Mouse (Mus musculus): ENCODE results near the gene Rprd1b. TPM values are rescaled to one million over a fixed set of nuclear protein-coding genes. Genes with fewer than 3 reads are reported as not detected.

Gene Rprd1b
- polyA plus RNA-seq, 1 experiment from 2014 or later: 30.0 TPM

DNA sequence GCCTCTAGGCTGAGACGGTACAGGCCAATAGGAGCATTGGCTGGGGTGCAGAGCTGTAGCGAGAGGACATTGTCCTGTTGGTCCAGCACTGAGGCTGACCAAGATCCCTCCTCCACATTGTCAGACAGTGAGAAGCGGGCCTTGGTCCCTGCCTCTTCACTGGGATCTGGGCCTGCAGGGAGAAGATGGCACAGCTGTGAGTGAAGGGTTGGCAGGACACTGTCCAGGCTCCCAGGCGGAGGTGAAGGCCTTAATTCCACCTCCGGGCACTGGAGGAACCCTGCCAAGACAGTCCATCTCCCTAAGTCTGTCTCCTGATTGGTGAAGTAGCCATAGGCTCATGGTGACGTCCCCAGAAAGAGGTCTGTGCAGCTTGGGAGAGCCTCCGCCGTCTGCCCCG is 110.5 kb downstream of the Rprd1b start:
- WGBS (ENCODE audit: insufficient replicate concordance): 89% methylated on average over 9 of the region's 9 CpGs
- no peak for ATAC-seq (ENCODE audit: low read depth)
- no peak for DNase-seq
- H3K4me2 ChIP-seq: no peak overlapping the region
- peaks cover 95% of the 10 kb centered on the region for H3K36me3 ChIP-seq
- peak overlapping the region; percentile 18; the same call in 1 of the 2 replicates for H3K27ac ChIP-seq
- no peak overlapping the region for H3K4me3 ChIP-seq (replicated peaks)
- H3K4me1 ChIP-seq (replicated peaks): peaks cover 82% of the 10 kb centered on the region
- no peak overlapping the region for H3K9ac ChIP-seq
- H3K27me3 ChIP-seq: no peaks in the 10 kb centered on the region
- no peaks in the 10 kb centered on the region for H3K9me3 ChIP-seq (replicated peaks)

- no peaks in the 10 kb centered on the region for H3K9me3 ChIP-seq (replicated peaks)
- H3K27ac ChIP-seq: peak overlapping the region; percentile 98
- H3K36me3 ChIP-seq: peaks cover 86% of the 10 kb centered on the region
- peak overlapping the region; percentile 2; the same call in 1 of the 2 replicates for H3K4me2 ChIP-seq
- no peaks in the 10 kb centered on the region for H3K27me3 ChIP-seq
- DNase-seq (no peak), ATAC-seq (ENCODE audit: low read depth) (no peak)
- H3K4me3 ChIP-seq (replicated peaks): no peak overlapping the region
- H3K4me1 ChIP-seq (replicated peaks): peaks cover 82% of the 10 kb centered on the region
- 61% methylated on average over 7 of the region's 7 CpGs for WGBS (ENCODE audit: insufficient replicate concordance)
- peak overlapping the region; percentile 92 for H3K9ac ChIP-seq
These were observed 111.3 kb downstream of the Rprd1b start for GRCm38 (mm10) chr2:158139628-158140027.

DNA sequence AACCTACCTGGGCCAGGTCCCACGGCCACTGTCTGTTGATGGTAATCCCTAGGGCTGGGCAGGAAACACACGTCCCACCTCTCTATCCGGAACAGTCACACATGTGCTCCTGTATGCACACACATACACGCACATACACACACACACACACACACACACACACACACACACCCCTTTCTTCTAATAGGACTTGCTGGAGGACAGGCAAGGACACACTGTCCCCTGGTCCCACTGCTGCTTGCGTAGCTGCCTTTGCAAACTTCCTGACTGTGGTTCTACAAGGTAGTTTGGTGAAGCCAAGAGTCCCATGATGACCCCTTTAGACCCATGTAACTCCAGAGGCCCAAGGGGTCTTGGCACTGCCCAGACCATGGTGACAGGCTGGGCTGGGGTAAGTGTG is 112.4 kb downstream of the Rprd1b start:
- no peaks in the 10 kb centered on the region for H3K9me3 ChIP-seq (replicated peaks)
- peaks cover 76% of the 10 kb centered on the region for H3K36me3 ChIP-seq
- peak overlapping the region; percentile 83 for H3K4me3 ChIP-seq (replicated peaks)
- peaks cover 87% of the 10 kb centered on the region for H3K4me1 ChIP-seq (replicated peaks)
- DNase-seq: no peak
- ATAC-seq (ENCODE audit: low read depth): no peak
- 72% methylated on average over 5 of the region's 5 CpGs for WGBS (ENCODE audit: insufficient replicate concordance)
- H3K9ac ChIP-seq: peak overlapping the region; percentile 92
- H3K4me2 ChIP-seq: peak overlapping the region; percentile 93
- peak overlapping the region; percentile 98 for H3K27ac ChIP-seq
- H3K27me3 ChIP-seq: no peaks in the 10 kb centered on the region

DNA sequence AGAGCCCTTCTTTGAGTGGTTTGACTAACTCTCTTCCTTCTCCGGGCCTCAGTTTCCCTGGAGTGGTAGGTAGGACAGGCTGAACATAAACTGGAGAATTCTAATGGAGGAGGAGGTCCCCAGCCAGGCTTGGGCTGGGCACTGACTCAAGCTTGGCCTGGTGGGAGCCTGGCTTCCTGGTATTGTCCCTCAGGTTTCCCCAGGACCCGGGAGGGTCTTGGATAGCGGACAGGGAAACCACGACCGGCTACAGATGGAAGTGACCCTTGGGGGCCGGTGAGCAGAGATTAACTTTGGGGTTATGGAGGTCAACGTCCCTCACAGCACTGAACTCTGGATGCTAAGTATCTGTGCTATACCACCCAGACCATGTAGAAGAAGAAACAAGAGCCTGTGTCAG is 113.0 kb downstream of the Rprd1b start:
- H3K4me2 ChIP-seq: peak overlapping the region; percentile 93
- H3K9ac ChIP-seq: peak overlapping the region; percentile 92
- H3K36me3 ChIP-seq: peaks cover 70% of the 10 kb centered on the region
- ATAC-seq (ENCODE audit: low read depth) (no peak), DNase-seq (no peak)
- H3K4me1 ChIP-seq (replicated peaks): peaks cover 85% of the 10 kb centered on the region
- no peaks in the 10 kb centered on the region for H3K27me3 ChIP-seq
- peak overlapping the region; percentile 83 for H3K4me3 ChIP-seq (replicated peaks)
- H3K9me3 ChIP-seq (replicated peaks): no peaks in the 10 kb centered on the region
- 43% methylated on average over 7 of the region's 7 CpGs for WGBS (ENCODE audit: insufficient replicate concordance)
- H3K27ac ChIP-seq: peak overlapping the region; percentile 98

DNA sequence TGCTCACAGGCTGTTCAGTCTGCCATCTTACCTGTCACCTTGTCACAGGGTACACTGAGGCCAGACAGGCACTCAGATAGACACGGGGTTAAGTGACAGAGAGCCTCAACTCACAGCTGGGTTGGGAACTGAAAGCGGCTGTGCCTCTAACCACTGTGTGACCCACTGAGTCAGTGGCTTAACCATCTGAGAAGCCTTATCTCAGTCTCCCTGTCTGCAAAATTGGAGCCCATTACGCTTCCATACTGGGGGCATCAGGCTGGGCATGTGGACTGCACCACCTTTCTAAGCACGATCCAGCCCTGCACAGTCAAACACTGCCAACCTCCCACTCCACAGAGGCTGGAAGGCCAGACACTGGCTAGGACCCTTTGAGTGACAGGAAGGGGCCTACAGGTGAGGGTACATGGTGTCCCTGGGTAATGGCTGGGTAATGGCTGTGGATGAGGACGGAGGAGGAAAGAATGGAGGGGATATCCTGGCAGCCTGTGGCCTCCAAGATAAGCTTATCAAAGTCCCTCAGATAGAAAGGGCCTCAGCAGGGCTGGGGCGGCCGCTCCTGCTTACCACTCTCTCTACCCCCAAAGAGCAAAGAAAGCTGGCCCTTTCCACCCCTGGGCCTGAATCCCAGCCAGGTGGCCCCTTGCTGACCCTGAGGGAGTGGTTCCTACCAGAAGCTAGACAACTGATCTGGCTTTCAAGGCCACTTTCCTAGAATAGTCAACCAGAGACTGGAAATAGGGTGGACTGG is 113.6 kb downstream of the Rprd1b start:
- Histone ChIP-seq H3K4me3 (replicated peaks) (peak overlapping the region; percentile 83), H3K9me3 (replicated peaks) (no peaks in the 10 kb centered on the region), H3K9ac (peak overlapping the region; percentile 92), H3K27me3 (no peaks in the 10 kb centered on the region), H3K4me1 (replicated peaks) (peaks cover 85% of the 10 kb centered on the region), H3K36me3 (peaks cover 64% of the 10 kb centered on the region), H3K27ac (peak overlapping the region; percentile 98), H3K4me2 (peak overlapping the region; percentile 93)
- peak; percentile 88 for ATAC-seq (ENCODE audit: low read depth)
- WGBS (ENCODE audit: insufficient replicate concordance): 14% methylated on average over 7 of the region's 7 CpGs
- peak; percentile 88 for DNase-seq

DNA sequence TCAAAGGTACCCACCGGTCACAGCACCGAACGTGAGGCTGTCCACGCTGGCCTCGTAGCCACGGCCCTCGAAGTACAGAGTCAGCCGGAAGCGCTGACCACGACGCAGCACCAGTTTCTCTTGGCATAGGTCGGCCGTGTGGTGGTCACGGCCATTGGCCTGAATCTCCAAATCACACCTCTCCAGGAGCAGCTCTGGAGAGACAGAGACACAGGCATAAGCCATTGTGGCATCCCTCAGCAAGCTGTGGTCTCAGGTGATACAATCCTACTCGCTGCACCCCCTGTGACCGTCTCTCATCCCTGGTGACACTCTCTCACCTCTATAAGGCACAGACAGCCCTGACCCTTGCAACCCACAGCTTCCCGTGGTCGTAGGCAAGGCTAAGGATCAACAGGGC is 114.7 kb downstream of the Rprd1b start:
- H3K9me3 ChIP-seq (replicated peaks): no peaks in the 10 kb centered on the region
- H3K27me3 ChIP-seq: no peaks in the 10 kb centered on the region
- peak overlapping the region; percentile 93 for H3K4me2 ChIP-seq
- peaks cover 53% of the 10 kb centered on the region for H3K36me3 ChIP-seq
- 65% methylated on average over 18 of the region's 18 CpGs for WGBS (ENCODE audit: insufficient replicate concordance)
- DNase-seq: no peak
- H3K4me3 ChIP-seq (replicated peaks): peak overlapping the region; percentile 83
- peaks cover 91% of the 10 kb centered on the region for H3K4me1 ChIP-seq (replicated peaks)
- no peak for ATAC-seq (ENCODE audit: low read depth)
- peak overlapping the region; percentile 92 for H3K9ac ChIP-seq
- peak overlapping the region; percentile 98 for H3K27ac ChIP-seq

GRCm38 (mm10) chr2:158143816-158144215 is 115.5 kb downstream of the Rprd1b start:
- Histone ChIP-seq H3K27me3 (no peaks in the 10 kb centered on the region), H3K27ac (peak overlapping the region; percentile 98), H3K4me3 (replicated peaks) (peak overlapping the region; percentile 83), H3K36me3 (peaks cover 45% of the 10 kb centered on the region), H3K9me3 (replicated peaks) (no peaks in the 10 kb centered on the region), H3K9ac (peak overlapping the region; percentile 92), H3K4me1 (replicated peaks) (peaks cover 88% of the 10 kb centered on the region), H3K4me2 (peak overlapping the region; percentile 93)
- DNase-seq (no peak), ATAC-seq (ENCODE audit: low read depth) (no peak)
- 52% methylated on average over 3 of the region's 3 CpGs for WGBS (ENCODE audit: insufficient replicate concordance)

- H3K9ac ChIP-seq: peak overlapping the region; percentile 92
- 38% methylated on average over 8 of the region's 8 CpGs for WGBS (ENCODE audit: insufficient replicate concordance)
- H3K4me3 ChIP-seq (replicated peaks): peak overlapping the region; percentile 83
- H3K27ac ChIP-seq: peak overlapping the region; percentile 98
- H3K4me2 ChIP-seq: peak overlapping the region; percentile 93
- DNase-seq (no peak), ATAC-seq (ENCODE audit: low read depth) (no peak)
- H3K9me3 ChIP-seq (replicated peaks): no peaks in the 10 kb centered on the region
- H3K27me3 ChIP-seq: no peaks in the 10 kb centered on the region
- H3K4me1 ChIP-seq (replicated peaks): peaks cover 84% of the 10 kb centered on the region
- peaks cover 40% of the 10 kb centered on the region for H3K36me3 ChIP-seq
These were observed 116.0 kb downstream of the Rprd1b start for GRCm38 (mm10) chr2:158144263-158144662.

- peaks cover 80% of the 10 kb centered on the region for H3K4me1 ChIP-seq (replicated peaks)
- peak overlapping the region; percentile 98 for H3K27ac ChIP-seq
- peak overlapping the region; percentile 92 for H3K9ac ChIP-seq
- H3K36me3 ChIP-seq: peaks cover 33% of the 10 kb centered on the region
- 66% methylated on average over 6 of the region's 6 CpGs for WGBS (ENCODE audit: insufficient replicate concordance)
- H3K4me2 ChIP-seq: peak overlapping the region; percentile 93
- H3K4me3 ChIP-seq (replicated peaks): peak overlapping the region; percentile 83
- no peaks in the 10 kb centered on the region for H3K9me3 ChIP-seq (replicated peaks)
- no peak for ATAC-seq (ENCODE audit: low read depth)
- DNase-seq: no peak
- H3K27me3 ChIP-seq: no peaks in the 10 kb centered on the region
These were observed 116.6 kb downstream of the Rprd1b start for GRCm38 (mm10) chr2:158144750-158145527.

DNA sequence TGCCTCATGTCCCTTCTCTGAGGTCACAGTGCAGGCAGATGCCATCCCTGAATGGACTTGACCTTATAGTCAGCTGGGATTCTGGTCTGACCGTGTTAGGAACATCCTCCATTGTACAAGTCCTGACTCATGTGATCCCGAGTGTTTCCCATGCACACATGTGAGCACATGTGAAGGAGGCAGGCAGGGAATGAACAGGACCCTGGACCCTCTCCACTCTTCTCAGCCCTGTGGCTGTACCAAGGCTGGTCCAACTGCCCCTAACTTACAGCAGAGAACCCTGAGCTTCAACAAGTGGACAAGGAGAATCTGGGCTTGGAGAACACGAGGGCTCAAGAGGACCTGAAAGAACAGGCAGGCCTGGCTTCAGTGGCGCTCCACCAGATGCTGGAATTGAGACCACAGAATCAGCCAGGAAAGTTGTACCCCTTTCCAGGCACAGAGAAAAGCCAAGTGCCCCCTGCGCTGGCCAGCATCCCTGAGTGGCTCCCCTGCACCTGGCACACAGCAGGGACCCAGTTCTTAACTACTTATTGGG is 117.3 kb downstream of the Rprd1b start:
- H3K4me3 ChIP-seq (replicated peaks): peak overlapping the region; percentile 83
- DNase-seq (no peak), ATAC-seq (ENCODE audit: low read depth) (no peak)
- H3K27me3 ChIP-seq: no peaks in the 10 kb centered on the region
- no peaks in the 10 kb centered on the region for H3K9me3 ChIP-seq (replicated peaks)
- H3K4me2 ChIP-seq: peak overlapping the region; percentile 93
- 46% methylated on average over 5 of the region's 5 CpGs for WGBS (ENCODE audit: insufficient replicate concordance)
- peaks cover 75% of the 10 kb centered on the region for H3K4me1 ChIP-seq (replicated peaks)
- peak overlapping the region; percentile 98 for H3K27ac ChIP-seq
- H3K36me3 ChIP-seq: peaks cover 27% of the 10 kb centered on the region
- H3K9ac ChIP-seq: peak overlapping the region; percentile 92

GRCm38 (mm10) chr2:158146223-158146622 is 117.9 kb downstream of the Rprd1b start, which contains the start of gene Tgm2:
Gene Tgm2, minus strand, starts transcription at chr2:158146436.
- peak; percentile 90 for DNase-seq
- peak within 1 kb of the TSS; percentile 92 for H3K9ac ChIP-seq
- H3K4me2 ChIP-seq: peak within 1 kb of the TSS; percentile 93
- 1% methylated on average over 33 of the region's 33 CpGs for WGBS (ENCODE audit: insufficient replicate concordance)
- H3K27ac ChIP-seq: peak within 1 kb of the TSS; percentile 98
- ATAC-seq (ENCODE audit: low read depth): peak; percentile 62
- peaks cover 5% of the 10 kb centered on the region for H3K9me3 ChIP-seq (replicated peaks)
- peaks cover 69% of the 10 kb centered on the region for H3K4me1 ChIP-seq (replicated peaks)
- no peaks in the 10 kb centered on the region for H3K27me3 ChIP-seq
- H3K36me3 ChIP-seq: peaks cover 20% of the 10 kb centered on the region
- H3K4me3 ChIP-seq (replicated peaks): peak within 1 kb of the TSS; percentile 83
